Mouse (Mus musculus) lung, postnatal 4 days (tissue): ENCODE measurements at regions not wholly inside any gene's neighbourhood (a gene's known extent, or its start where the extent isn't known, plus 50 kb on each side); places are given as distances from the start of the nearest gene placed in this dataset.

Source experiments
- DNase-seq, 2 experiments: peaks; one replicate each; pipeline ENCODE4 v3.0.0; 2021

GRCm38 (mm10) chr11:48427423-48427822 is 372.7 kb upstream of the Rack1 start:
- DNase-seq, result peak; percentile 9 to 42

DNA sequence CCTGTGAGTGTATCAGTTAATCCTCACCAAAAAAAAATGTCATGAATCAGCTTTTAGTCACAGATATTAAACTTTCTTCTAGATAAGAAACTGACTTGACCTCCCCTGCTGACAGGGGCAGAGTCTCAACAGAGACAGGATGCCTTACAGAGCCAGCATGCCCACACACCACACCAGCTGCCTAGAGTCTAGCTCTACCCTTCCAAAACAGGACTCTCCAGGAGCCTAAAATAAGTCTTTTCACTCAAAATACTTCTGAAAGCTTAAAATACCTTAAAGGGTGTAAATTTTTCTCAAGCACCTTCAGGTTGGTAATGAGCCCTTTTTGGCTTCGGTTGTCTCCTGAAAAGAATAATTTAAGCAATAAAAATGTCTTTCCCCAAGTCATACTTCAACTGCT is 373.7 kb upstream of the Rack1 start:
- DNase-seq, result no peak

DNA sequence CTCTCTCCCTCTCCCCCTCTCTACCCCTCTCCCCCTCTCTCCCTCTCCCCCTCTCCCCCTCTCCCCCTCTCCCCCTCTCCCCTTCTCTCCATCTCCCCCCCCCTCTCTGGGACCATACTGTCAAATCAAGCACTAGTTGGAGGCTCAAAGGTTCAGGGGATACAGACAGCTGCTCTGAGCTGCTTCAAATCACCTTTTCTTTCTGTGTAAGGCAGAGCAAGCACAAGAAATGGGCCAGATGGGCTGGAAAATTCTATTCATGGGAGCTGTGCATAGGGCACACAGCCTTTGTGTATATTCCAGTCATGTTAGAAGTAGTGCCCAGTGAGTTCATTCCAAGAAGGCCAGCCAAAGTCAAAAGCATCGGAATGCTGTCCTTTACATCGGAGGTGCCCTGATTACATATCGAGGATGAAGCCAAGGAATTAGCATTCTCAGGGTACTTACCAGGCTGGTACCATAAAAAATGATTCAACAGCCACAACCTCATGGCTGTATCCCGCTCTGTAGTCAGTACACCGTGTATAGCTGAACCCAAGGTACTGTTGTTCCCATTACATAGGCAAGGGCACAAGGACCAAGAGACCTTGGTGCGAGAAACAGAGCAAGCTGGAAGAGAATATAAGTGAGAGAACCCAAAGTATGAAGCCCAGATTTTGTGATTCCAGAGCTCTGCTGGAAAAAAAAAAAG is 381.9 kb upstream of the Rack1 start:
- no peak for DNase-seq

DNA sequence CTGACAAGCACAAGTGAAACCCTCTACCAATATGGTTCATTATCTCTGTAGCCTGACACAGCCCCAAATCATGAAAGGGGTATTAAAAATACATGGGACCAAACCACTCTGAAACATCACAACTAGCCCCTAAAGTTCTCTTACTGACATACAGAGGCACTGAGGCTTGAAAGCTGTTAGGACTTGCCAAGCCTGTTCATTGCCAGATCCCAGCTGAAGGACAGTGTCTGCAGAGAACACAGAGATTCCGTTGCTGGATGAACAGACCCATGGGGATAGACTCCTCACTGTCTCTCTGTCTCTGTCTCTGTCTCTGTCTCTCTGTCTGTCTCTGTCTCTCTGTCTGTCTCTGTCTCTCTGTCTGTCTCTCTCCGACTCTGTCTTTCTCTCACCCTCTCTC is 382.5 kb upstream of the Rack1 start:
- DNase-seq, result no peak

DNA sequence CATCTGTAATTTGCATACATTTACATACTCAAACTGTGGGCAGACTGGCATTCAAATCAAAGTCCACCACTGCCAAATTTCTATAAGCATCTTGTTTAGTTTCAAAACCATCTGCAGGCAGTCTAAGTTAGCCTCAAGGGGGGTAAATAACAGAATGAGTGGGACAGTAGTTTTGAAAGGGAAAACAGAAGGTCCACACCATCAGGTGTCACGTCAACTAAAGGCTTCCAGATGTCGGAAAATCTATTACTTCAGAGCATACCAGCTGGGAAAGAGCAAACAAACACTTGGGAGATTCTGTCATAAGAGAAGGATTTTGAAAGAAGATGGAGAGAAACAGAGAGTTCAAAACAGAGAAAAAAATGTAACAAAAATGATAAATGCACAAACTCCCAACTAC is 402.1 kb upstream of the Rack1 start:
- DNase-seq, result peak in 1 of 2 experiments; percentile 15

DNA sequence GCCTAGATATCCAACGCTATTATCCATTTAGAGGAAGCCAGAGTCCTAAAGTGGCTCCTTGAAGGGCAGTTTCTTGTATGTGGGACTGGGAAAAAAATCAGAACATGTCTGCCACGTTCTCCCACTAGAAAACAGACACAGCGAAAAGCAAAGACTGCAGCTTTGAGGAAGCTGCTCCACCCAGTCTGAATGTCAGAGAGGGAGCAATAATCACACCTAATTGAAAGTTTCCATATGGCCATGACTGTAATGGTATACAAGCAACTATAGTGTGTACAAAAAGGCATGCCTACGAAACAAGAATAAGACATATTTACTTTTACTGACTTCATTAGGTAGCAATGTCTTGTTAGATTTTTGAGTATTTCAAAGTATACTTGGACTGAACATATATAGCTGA is 392.7 kb upstream of the Sgcd start:
- DNase-seq, result no peak

DNA sequence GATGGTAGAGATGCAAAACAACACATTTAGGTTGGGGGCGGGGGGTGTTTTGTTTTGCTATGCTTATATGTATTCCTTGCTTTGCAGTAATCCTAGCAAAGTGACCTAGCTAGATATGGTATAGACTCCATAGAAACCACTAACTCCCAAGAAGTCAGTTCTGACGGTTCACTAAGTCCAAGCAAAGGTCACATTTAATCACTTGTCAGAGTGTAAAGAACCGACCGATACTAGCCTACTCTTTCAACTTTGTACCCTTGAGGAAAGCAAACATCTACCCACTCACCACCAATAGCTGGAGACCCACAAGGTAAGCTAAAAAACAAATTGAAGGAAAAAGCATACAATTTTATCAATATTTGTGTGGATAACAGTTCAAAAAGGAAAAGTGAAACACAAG is 389.3 kb upstream of the Sgcd start:
- no peak for DNase-seq

DNA sequence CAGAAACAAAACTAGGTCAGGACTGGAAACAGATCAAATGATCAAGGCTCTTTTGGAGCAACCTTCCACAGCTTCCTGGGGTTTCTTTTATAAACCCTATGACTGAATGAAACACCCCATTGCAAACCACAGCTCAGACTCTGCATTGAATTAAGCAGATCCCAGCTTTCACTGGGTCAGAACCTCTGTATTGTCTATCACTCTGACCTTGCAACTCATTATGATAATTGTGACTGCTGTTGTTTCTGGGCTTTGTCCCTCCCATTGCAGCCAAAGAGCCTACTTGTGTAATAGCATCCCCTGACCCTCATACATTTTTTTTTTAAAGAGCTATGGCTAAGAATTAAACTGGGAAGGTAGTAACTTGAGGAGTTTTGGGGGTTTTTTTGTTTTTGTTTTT is 388.5 kb upstream of the Sgcd start:
- DNase-seq, result no peak

DNA sequence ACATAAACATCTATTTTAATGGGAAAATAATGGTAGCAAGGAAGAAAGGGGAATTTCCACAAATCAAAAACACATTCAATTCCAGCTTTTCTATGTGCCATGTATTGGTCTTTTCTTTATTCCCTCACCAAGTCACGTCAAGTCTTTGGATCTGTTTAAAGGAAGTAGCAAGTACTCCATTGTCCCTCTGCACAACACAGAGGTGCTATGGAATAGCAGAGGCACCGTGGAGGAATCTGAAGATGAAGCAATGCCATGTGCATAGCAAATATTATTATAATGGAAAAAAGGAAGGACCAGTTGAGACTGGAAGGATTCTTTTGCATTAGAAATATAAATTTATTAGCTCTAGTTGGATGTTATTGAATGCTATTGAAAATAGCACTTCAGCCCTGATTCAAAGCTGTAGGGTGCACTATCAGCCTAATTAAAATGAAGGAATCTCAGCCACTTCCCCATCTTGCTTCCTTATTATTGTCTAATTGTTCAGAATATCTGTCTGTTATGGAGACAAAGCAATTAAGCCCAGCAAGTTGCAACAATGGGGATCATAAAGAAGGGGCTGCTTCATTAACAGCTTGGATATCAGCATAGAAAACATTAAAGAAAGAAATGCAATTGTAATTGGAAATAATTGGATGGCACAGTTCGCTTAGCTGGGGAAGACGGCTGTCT is 362.7 kb upstream of the Sgcd start:
- DNase-seq, result no peak

- DNase-seq, result no peak
Observed at GRCm38 (mm10) chr11:48314500-48314899, 325.7 kb upstream of the Sgcd start.

GRCm38 (mm10) chr11:48295370-48295769 is 306.6 kb upstream of the Sgcd start:
- no peak for DNase-seq

DNA sequence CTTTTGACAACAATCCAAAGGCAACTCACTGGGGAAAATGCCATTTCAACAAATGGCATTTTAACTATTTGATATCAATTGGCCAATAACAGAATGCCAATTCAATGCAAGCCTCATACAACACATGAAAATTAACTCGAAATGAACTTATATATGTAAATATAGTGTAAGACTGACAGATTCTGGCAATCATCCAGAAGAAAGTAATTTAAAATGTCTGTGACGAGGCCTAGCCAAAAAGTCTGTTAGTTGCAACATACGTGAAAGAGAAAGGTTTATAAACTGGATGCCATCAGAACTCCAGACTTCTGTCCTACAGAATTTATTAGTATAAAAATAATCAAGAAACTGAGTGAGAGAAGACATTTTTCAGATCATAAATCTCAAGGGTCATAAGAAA is 273.7 kb upstream of the Sgcd start:
- DNase-seq, result no peak

GRCm38 (mm10) chr11:48261089-48261488 is 272.3 kb upstream of the Sgcd start:
- DNase-seq, result peak in 1 of 2 experiments; percentile 19

DNA sequence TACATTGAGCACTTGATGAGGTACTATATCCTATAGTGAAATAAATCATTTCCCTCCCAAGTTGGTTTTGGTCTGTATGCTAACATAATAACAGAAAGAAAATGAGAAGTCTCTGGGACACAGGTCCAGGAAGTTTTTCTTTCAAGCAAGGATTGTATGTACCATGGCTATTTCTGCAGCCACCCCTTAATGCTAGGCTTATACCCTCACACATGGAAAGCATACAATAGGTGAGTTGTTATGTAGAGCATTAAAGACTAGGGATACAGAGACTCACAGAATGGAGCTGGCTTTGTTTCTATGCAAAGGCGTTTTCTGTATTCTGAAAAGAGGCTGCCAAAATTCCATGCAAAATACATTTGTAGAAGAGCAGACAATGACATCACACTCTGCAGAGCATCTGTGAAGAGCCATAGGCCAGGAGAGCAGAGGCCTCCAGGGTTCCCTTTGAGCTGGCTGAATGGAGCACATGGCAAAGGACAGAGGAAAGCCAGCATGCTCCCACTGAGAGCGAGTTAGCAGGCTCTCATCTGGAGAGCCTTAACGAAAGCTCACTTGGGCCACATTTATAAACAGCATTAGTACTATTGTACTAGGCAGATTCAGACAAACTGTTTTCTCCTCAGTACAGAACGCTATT is 262.0 kb upstream of the Sgcd start:
- no peak for DNase-seq

DNA sequence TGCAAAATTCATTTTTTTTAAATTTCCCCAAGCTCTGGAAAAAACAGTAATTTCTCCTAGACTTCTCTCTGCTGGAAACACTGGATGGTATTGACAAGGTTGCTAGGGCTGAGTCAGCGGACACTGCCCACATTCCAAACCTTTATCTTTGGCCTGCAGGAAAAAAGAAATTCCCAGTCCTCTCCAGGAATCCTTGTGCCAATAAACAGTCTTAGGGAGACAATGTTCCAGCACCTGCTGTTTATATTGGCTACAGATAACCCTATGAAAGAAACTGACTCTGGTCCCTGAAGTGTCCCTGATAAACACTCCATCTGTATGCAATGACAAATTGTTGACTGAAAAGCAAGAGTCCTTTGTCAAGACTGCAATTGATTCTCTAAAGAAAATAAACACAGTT is 260.5 kb upstream of the Sgcd start:
- DNase-seq, result no peak

GRCm38 (mm10) chr11:48221156-48221555 is 232.4 kb upstream of the Sgcd start:
- no peak for DNase-seq

GRCm38 (mm10) chr11:48219157-48219556 is 230.4 kb upstream of the Sgcd start:
- DNase-seq, result no peak

DNA sequence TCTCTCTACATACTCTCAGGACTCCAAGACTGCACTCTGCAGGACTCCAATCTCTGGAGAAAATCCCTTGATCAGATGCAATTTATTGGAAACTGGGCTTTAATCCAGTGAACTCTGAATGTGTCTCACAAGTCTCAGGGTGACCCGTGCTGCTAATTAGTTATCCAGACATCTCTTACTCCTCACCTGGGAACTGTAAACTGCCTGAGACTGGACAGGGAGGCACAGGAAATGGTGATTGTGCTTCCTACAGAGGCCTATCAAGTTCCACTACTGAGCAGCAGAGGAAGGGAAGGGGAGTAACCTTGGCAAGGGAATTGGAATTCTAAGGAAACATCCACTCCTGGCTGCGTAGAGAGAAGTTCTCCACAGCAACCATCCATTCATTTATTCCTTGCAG is 228.0 kb upstream of the Sgcd start:
- no peak for DNase-seq

DNA sequence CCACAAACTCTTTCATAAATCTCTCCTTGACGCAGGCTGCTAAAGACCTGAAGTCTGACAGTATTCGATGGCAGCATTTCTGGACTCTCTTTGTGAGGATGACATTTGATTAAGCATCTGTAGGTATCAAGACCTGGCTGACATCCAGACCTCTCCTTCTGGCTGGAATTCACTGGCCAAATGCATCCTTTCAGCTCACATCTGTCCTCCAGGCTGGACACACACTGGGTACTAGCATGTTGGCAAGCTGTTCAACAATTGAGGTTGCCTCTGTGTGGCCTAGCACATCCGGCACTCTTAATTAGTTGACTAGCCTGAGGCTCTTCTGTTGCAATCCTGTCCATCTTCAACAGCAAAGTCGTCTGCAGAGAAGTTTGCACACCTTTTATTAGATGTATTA is 197.8 kb upstream of the Sgcd start:
- no peak for DNase-seq

- peak in 1 of 2 experiments; percentile 5 for DNase-seq
Observed at GRCm38 (mm10) chr11:48178943-48179342, 190.2 kb upstream of the Sgcd start.

- no peak for DNase-seq
Observed at GRCm38 (mm10) chr11:48178174-48178573, 189.4 kb upstream of the Sgcd start.

DNA sequence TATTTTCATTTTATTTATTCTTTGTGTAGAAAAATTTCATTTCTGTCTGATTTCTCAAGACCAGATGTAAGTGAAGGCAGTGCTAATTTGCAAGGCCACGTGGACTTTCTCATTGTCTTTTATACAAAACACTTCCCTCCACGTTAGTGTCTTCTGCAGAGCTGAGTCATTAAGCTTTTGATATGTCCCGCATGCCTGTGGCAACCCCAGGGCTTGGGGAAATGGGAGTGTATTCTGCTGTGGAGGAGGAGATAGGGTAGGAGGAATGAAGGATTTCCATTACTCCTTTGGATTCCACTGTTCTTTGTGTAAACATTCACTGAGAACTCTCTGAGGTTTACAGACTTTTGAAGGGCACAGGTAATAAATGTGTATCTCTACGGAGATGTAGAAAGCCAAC is 187.7 kb upstream of the Sgcd start:
- no peak for DNase-seq

DNA sequence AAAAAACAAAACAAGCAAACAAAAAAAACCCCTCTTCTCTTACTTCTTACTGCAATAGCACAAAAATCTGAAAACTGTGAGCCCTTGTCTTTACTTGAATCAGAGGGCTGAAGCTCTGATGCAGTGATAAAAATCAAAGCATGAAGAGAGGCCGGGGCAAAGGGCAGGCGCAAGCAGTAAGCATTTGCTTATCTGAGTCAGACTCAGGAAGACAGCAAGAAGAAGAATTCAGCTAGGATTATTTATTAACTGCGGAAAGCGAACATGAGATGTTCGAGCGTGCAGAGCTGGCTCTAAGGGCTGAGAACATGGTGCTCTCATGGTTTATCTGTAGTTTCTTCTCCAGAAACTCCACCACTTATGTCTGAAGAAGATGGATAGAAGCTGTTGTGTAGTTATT is 163.4 kb upstream of the Sgcd start:
- DNase-seq, result no peak

- DNase-seq, result no peak
Observed at GRCm38 (mm10) chr11:48133335-48133734, 144.6 kb upstream of the Sgcd start.
